Mouse (Mus musculus): ENCODE data around the gene Ano10. TPM values are rescaled to one million over a fixed set of nuclear protein-coding genes. Genes with fewer than 3 reads are reported as not detected.

Ano10 gene
- polyA plus RNA-seq, 1 experiment from 2014 or later: 16.3 TPM

DNA sequence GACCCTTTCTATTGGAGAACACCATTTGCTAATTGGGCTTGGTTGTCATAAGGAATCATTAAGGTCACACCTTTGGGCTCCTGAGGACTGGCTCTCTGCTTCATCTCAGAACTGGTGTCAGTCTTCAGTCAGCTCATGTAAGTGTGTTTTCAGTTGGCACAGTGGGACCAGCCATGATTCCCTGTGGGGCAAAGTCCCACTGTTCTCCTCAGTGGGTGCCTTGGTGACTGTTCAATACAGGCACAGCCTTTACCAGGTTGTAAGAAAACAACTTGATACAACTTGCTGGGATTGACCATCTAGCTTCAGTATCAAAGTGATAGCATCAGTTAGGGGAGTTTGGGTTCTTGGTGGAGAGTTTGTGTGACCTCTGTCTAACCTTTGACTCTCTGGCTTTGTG, 148.5 kb downstream of the Ano10 start:
- ATAC-seq (ENCODE audit: low read depth): no peak
- Histone ChIP-seq H3K9me3 (replicated peaks; ENCODE audit: control insufficient read depth, low read length) (no peaks in the 10 kb centered on the region), H3K27ac (ENCODE audit: low read length) (no peak overlapping the region)

DNA sequence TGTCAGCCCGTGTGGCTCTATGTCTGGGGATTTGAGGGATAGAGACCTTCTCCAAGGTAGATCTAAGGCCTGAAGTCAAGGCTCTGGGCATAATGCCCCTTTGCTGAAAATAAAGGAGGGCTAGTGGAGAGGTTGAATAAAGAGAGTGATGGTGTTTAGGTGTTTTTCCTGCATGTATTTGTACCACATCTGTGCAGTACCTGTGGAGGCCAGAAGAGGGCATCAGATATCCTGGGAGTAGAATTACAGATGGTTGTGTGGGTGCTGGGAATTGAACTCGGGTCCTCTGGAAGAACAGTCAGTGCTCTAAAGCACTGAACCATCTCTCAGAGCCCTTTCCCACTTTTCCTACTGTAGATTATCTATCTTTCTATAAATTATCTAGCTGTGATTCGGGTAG, 149.4 kb downstream of the Ano10 start:
- no peak for ATAC-seq (ENCODE audit: low read depth)
- peaks cover 16% of the 10 kb centered on the region for H3K4me1 ChIP-seq (ENCODE audit: control insufficient read depth, low read depth, low read length)
- no peak overlapping the region for H3K4me2 ChIP-seq (ENCODE audit: low read depth, low read length)
- no peak overlapping the region for H3K4me3 ChIP-seq (ENCODE audit: low read depth, low read length)
- peaks cover 8% of the 10 kb centered on the region for H3K36me3 ChIP-seq (ENCODE audit: control insufficient read depth, insufficient read depth)
- H3K9ac ChIP-seq (ENCODE audit: low read depth, low read length): no peak overlapping the region
- no peak overlapping the region for H3K27ac ChIP-seq (ENCODE audit: low read length)
- 77% methylated on average over 3 of the region's 3 CpGs for WGBS (ENCODE audit: insufficient replicate concordance)
- H3K9me3 ChIP-seq (replicated peaks; ENCODE audit: control insufficient read depth, low read length): no peaks in the 10 kb centered on the region
- no peaks in the 10 kb centered on the region for H3K27me3 ChIP-seq (ENCODE audit: control insufficient read depth, insufficient read depth, low read depth, low read length)

More for the DNA sequence above, 148.5 kb downstream of the Ano10 start:
- Histone ChIP-seq H3K36me3 (ENCODE audit: control insufficient read depth, insufficient read depth) (peaks cover 8% of the 10 kb centered on the region), H3K4me1 (ENCODE audit: control insufficient read depth, low read depth, low read length) (peaks cover 21% of the 10 kb centered on the region), H3K27me3 (ENCODE audit: control insufficient read depth, insufficient read depth, low read depth, low read length) (no peaks in the 10 kb centered on the region), H3K4me3 (ENCODE audit: low read depth, low read length) (no peak overlapping the region), H3K4me2 (ENCODE audit: low read depth, low read length) (no peak overlapping the region), H3K9ac (ENCODE audit: low read depth, low read length) (no peak overlapping the region)

DNA sequence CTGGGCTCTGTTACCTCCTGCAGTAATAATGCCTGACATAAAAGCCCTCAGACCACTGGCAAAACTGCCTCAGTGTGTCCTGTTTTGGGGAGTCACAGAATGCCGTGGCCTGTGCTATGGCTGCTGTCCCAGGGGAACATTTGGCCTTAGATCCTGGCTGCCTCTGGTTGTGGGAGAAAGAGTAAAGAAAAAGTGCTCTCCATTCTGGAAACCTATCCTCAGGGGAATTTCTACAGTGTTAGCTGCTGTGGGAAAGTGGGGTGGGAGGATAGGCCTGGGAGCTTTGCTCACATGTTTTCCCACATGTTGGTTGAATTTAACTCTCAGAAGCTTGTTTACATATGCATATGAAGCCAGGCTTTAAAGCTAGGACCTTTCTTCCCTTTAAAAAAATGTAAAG, 151.0 kb downstream of the Ano10 start:
- H3K9me3 ChIP-seq (replicated peaks; ENCODE audit: control insufficient read depth, low read length): no peaks in the 10 kb centered on the region
- peaks cover 8% of the 10 kb centered on the region for H3K36me3 ChIP-seq (ENCODE audit: control insufficient read depth, insufficient read depth)
- H3K4me3 ChIP-seq (ENCODE audit: low read depth, low read length): no peak overlapping the region
- no peak overlapping the region for H3K4me2 ChIP-seq (ENCODE audit: low read depth, low read length)
- peak overlapping the region; percentile 57 for H3K27ac ChIP-seq (ENCODE audit: low read length)
- peaks cover 15% of the 10 kb centered on the region for H3K4me1 ChIP-seq (ENCODE audit: control insufficient read depth, low read depth, low read length)
- WGBS (ENCODE audit: insufficient replicate concordance): 60% methylated on average over 1 of the region's 1 CpGs
- H3K27me3 ChIP-seq (ENCODE audit: control insufficient read depth, insufficient read depth, low read depth, low read length): no peaks in the 10 kb centered on the region
- H3K9ac ChIP-seq (ENCODE audit: low read depth, low read length): no peak overlapping the region
- ATAC-seq (ENCODE audit: low read depth): no peak

DNA sequence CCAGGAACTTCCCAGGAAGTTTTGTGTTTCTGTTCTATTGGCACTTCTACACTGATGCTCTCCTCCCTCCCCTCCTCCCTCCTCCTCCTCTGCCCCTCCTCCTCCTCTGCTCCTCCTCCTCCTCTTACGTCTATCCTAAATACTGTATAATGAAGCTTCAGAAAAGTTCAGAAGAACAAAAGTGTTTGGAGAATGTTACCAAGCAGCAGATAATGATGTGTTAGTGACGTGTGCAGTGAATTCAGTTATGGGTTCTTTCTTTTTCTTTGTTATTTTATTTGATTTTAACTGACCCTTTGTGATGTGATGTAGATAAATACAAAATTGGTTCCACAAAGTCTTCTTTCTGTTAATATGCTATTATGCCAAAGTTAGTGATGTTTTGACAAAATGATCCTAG, 155.0 kb downstream of the Ano10 start:
- ATAC-seq (ENCODE audit: low read depth): no peak
- Histone ChIP-seq H3K9ac (ENCODE audit: low read depth, low read length) (no peak overlapping the region), H3K4me3 (ENCODE audit: low read depth, low read length) (no peak overlapping the region), H3K27me3 (ENCODE audit: control insufficient read depth, insufficient read depth, low read depth, low read length) (no peaks in the 10 kb centered on the region), H3K4me1 (ENCODE audit: control insufficient read depth, low read depth, low read length) (peaks cover 28% of the 10 kb centered on the region), H3K27ac (ENCODE audit: low read length) (no peak overlapping the region), H3K9me3 (replicated peaks; ENCODE audit: control insufficient read depth, low read length) (no peaks in the 10 kb centered on the region), H3K36me3 (ENCODE audit: control insufficient read depth, insufficient read depth) (peaks cover under 1% of the 10 kb centered on the region), H3K4me2 (ENCODE audit: low read depth, low read length) (0 out of 2 replicates have a peak overlapping the region, but pooled peaks have one; percentile 6)
- 64% methylated on average over 2 of the region's 2 CpGs for WGBS (ENCODE audit: insufficient replicate concordance)

DNA sequence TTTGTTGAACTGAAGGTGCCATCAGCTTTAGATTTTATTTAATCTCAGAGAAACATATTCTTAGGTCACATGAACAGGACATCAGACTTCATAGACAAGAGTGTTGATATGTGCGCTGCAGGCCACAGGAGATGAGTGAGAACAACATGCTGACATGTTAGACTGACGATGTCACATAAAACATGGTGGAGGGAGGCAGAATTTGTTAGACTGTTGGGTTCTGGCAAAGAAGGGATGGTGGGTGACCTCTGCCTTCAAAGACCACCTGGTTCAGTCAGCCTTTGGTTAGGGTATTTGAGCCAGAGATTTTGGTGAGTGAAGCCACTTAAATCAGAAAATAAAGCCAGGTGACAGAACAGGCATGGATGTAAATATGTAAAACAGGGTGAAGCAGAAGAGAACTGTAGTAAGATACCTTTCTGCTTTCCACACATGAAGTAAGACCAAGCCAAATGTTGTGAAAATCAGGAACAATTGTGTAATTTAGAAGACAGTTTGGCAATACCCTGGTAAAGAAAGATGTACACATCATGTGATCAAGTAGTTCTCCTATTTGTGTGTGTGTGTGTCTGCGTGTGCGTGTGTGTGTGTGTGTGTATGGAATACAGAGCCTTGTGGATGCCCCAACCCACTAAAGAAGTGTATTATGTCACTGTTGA, 155.7 kb downstream of the Ano10 start:
- ATAC-seq (ENCODE audit: low read depth): 0 out of 2 replicates have a peak, but pooled peaks have one; percentile 4
- no peaks in the 10 kb centered on the region for H3K27me3 ChIP-seq (ENCODE audit: control insufficient read depth, insufficient read depth, low read depth, low read length)
- H3K4me1 ChIP-seq (ENCODE audit: control insufficient read depth, low read depth, low read length): peaks cover 28% of the 10 kb centered on the region
- H3K4me3 ChIP-seq (ENCODE audit: low read depth, low read length): no peak overlapping the region
- no peak overlapping the region for H3K9ac ChIP-seq (ENCODE audit: low read depth, low read length)
- H3K36me3 ChIP-seq (ENCODE audit: control insufficient read depth, insufficient read depth): no peaks in the 10 kb centered on the region; the same call in 1 of the 2 replicates
- peak overlapping the region; percentile 53 for H3K27ac ChIP-seq (ENCODE audit: low read length)
- WGBS (ENCODE audit: insufficient replicate concordance): 70% methylated on average over 4 of the region's 4 CpGs
- 0 out of 2 replicates have a peak overlapping the region, but pooled peaks have one; percentile 6 for H3K4me2 ChIP-seq (ENCODE audit: low read depth, low read length)
- no peaks in the 10 kb centered on the region for H3K9me3 ChIP-seq (replicated peaks; ENCODE audit: control insufficient read depth, low read length)

DNA sequence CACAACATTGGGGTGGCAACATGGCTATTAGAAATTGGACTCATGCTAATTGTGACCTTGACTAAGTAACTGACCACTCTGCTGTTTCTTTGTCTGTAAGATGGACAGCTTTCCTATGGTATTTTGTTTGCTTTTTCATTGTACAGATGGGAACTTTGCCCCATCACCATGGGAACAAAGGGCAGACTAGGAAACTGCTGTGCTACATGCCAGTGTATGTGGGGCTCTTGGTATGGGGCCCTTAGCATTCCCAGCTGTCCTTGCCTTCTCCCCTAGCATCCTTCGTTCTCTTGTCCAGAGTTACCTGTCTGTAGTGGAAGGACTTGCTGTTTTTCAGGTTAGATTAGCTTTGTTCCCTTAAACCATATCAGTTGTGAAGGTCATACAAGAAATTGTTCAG, 156.3 kb downstream of the Ano10 start:
- Histone ChIP-seq H3K4me1 (ENCODE audit: control insufficient read depth, low read depth, low read length) (peaks cover 24% of the 10 kb centered on the region), H3K4me3 (ENCODE audit: low read depth, low read length) (no peak overlapping the region), H3K9ac (ENCODE audit: low read depth, low read length) (no peak overlapping the region), H3K27ac (ENCODE audit: low read length) (peak overlapping the region; percentile 53), H3K9me3 (replicated peaks; ENCODE audit: control insufficient read depth, low read length) (no peaks in the 10 kb centered on the region), H3K27me3 (ENCODE audit: control insufficient read depth, insufficient read depth, low read depth, low read length) (no peaks in the 10 kb centered on the region), H3K36me3 (ENCODE audit: control insufficient read depth, insufficient read depth) (no peaks in the 10 kb centered on the region; the same call in 1 of the 2 replicates), H3K4me2 (ENCODE audit: low read depth, low read length) (no peak overlapping the region)
- peak; percentile 35; the same call in 1 of the 2 replicates for ATAC-seq (ENCODE audit: low read depth)
- 62% methylated on average over 1 of the region's 1 CpGs for WGBS (ENCODE audit: insufficient replicate concordance)

DNA sequence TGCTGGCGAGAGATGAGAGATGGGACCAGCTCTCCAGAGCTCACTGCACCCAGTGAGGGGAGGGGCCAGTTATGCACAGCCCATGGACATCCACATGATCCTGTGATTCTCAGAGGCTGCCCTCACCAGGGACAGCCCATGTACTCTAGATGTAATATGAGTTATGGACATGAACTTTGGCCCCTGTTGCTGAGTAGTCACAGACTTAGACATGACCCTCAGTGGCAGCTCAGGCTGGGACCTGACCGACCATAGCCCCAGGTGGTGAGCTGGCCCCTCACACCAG, 158.4 kb downstream of the Ano10 start:
- Histone ChIP-seq H3K36me3 (ENCODE audit: control insufficient read depth, insufficient read depth) (no peaks in the 10 kb centered on the region; the same call in 1 of the 2 replicates), H3K4me3 (ENCODE audit: low read depth, low read length) (no peak overlapping the region), H3K9ac (ENCODE audit: low read depth, low read length) (no peak overlapping the region), H3K27ac (ENCODE audit: low read length) (no peak overlapping the region), H3K4me1 (ENCODE audit: control insufficient read depth, low read depth, low read length) (peaks cover 23% of the 10 kb centered on the region), H3K27me3 (ENCODE audit: control insufficient read depth, insufficient read depth, low read depth, low read length) (no peaks in the 10 kb centered on the region), H3K4me2 (ENCODE audit: low read depth, low read length) (no peak overlapping the region), H3K9me3 (replicated peaks; ENCODE audit: control insufficient read depth, low read length) (no peaks in the 10 kb centered on the region)
- 52% methylated on average over 2 of the region's 2 CpGs for WGBS (ENCODE audit: insufficient replicate concordance)
- ATAC-seq (ENCODE audit: low read depth): 0 out of 2 replicates have a peak, but pooled peaks have one; percentile 25

DNA sequence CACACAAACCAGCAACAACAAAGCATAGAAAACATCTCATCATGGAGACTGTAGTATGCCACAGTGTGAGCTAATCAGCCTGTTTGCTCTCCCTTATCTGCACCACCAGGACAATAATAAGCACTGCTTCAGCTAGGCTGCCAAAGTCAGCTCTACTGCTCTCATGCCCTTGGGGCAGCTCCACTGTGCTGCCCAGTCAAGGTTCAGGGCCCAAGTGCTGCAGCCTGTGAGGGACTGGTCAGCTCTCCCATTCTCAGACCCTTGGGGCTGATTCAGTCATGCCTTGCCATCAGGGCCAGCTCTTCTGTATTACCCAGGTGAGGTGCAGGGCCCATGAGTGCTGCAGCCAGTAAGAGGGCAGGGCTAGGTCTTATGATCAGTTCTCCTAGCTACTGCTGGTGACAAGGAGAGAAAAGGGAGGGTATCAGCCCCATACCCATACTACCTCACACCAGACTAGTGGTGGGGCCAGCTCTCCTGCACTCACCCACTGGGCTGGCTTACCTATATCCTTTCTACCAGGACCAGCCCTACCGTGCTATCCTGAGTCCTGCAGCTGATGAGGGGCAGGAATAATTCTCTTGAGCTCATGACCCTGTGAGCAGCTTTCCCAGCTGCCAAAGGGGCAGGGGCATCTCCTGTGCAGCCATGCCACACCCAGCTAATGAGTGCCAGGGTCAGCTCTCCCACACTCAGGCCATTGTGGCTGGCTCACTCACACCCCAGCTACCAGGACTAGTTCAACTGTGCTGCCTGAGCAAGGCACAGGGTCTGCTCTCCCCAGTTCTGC, 158.9 kb downstream of the Ano10 start:
- H3K4me2 ChIP-seq (ENCODE audit: low read depth, low read length): no peak overlapping the region
- no peaks in the 10 kb centered on the region for H3K9me3 ChIP-seq (replicated peaks; ENCODE audit: control insufficient read depth, low read length)
- no peak overlapping the region for H3K27ac ChIP-seq (ENCODE audit: low read length)
- H3K4me1 ChIP-seq (ENCODE audit: control insufficient read depth, low read depth, low read length): peaks cover 29% of the 10 kb centered on the region
- H3K36me3 ChIP-seq (ENCODE audit: control insufficient read depth, insufficient read depth): no peaks in the 10 kb centered on the region; the same call in 1 of the 2 replicates
- H3K27me3 ChIP-seq (ENCODE audit: control insufficient read depth, insufficient read depth, low read depth, low read length): no peaks in the 10 kb centered on the region
- WGBS (ENCODE audit: insufficient replicate concordance): 55% methylated on average over 1 of the region's 1 CpGs
- no peak for ATAC-seq (ENCODE audit: low read depth)
- no peak overlapping the region for H3K4me3 ChIP-seq (ENCODE audit: low read depth, low read length)
- no peak overlapping the region for H3K9ac ChIP-seq (ENCODE audit: low read depth, low read length)

DNA sequence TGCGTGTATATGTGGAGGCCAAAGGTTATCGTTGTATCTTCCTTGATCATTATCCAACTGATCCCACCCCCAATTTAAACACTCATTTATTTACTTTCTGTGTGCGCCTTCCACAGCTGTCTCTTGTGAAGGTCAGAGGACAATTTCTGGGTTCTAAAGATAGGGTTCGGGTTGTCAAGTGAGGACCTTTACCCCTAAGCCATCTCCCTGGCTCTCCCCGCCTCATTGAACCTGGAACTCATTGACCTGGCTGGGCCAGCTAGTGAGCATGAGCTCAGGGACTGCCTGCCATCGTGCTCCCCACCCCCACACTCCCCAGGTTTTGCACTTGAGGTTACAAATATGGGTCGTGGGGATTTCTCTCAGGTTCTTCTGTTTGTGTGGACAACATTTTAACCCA, 162.1 kb downstream of the Ano10 start:
- 54% methylated on average over 7 of the region's 7 CpGs for WGBS (ENCODE audit: insufficient replicate concordance)
- Histone ChIP-seq H3K27ac (ENCODE audit: low read length) (0 out of 2 replicates have a peak overlapping the region, but pooled peaks have one; percentile 14), H3K27me3 (ENCODE audit: control insufficient read depth, insufficient read depth, low read depth, low read length) (no peaks in the 10 kb centered on the region), H3K9ac (ENCODE audit: low read depth, low read length) (no peak overlapping the region), H3K4me1 (ENCODE audit: control insufficient read depth, low read depth, low read length) (peaks cover 30% of the 10 kb centered on the region), H3K36me3 (ENCODE audit: control insufficient read depth, insufficient read depth) (no peaks in the 10 kb centered on the region; the same call in 1 of the 2 replicates), H3K4me2 (ENCODE audit: low read depth, low read length) (no peak overlapping the region), H3K9me3 (replicated peaks; ENCODE audit: control insufficient read depth, low read length) (no peaks in the 10 kb centered on the region), H3K4me3 (ENCODE audit: low read depth, low read length) (no peak overlapping the region)
- ATAC-seq (ENCODE audit: low read depth): peak; percentile 83

Measured in liver, embryonic 16.5 days (tissue).